8 mouse cellular contexts compared by ENCODE assay signal in the genomic region with DNA sequence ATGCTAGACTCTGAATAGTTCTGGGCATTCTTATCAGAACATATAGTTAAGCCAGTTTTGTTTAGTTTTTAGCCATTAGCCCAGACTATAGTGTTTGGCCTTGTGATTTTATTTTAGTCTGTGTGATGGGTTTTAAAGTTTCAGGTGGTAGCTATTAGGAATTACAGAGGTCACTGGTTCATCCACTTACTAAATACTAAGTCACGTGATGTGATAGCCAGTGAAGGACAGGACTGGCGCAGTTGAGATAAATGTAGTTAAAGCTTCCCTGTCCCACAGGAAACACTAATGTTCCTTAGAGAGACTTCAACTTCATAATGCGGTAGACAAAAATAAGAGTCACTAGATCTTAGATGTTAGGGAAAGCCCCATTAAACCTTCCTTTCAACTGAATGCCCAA. TPM values are rescaled to one million over a fixed set of nuclear protein-coding genes. Genes with fewer than 3 reads are reported as not detected.
A peak's percentile ranks its signal among the peaks of the same experiment; 100 is the strongest.
DNase-seq lines count a peak whose midpoint lies in the region; ATAC-seq and TF ChIP-seq lines count a peak whose summit lies in the region.

No protein-coding gene starts in this region.

- peaks cover 5% of the 10 kb centered on the region; the same call in 1 of the 2 replicates for H3K4me1 ChIP-seq in kidney, postnatal 0 days (replicated peaks; ENCODE audit: insufficient read depth, low read length)
- H3K4me1 ChIP-seq in embryonic facial prominence, embryonic 12.5 days: peaks cover 18% of the 10 kb centered on the region
- H3K4me1 ChIP-seq in intestine, embryonic 16.5 days (ENCODE audit: control insufficient read depth, insufficient read depth, low read length): peaks cover 8% of the 10 kb centered on the region
- peaks cover 35% of the 10 kb centered on the region for H3K4me1 ChIP-seq in neural tube, embryonic 13.5 days (replicated peaks)

- no peaks in the 10 kb centered on the region for H3K27me3 ChIP-seq in kidney, postnatal 0 days (ENCODE audit: insufficient read depth, low read length)
- no peaks in the 10 kb centered on the region for H3K27me3 ChIP-seq in embryonic facial prominence, embryonic 12.5 days
- H3K27me3 ChIP-seq in intestine, embryonic 16.5 days (replicated peaks; ENCODE audit: control insufficient read depth, insufficient read depth, low read length): no peaks in the 10 kb centered on the region
- H3K27me3 ChIP-seq in neural tube, embryonic 13.5 days: no peaks in the 10 kb centered on the region

- H3K27ac ChIP-seq in kidney, postnatal 0 days: no peak overlapping the region
- H3K27ac ChIP-seq in embryonic facial prominence, embryonic 12.5 days: peak overlapping the region; percentile 98; the same call in 1 of the 2 replicates
- peak overlapping the region; percentile 97 for H3K27ac ChIP-seq in intestine, embryonic 16.5 days (ENCODE audit: low read length)
- H3K27ac ChIP-seq in neural tube, embryonic 13.5 days (replicated peaks): no peak overlapping the region

- no peak for TF ChIP-seq CTCF in kidney, postnatal 0 days (IDR thresholded peaks at IDR 0.05; ENCODE audit: low read depth)

- peak overlapping the region; percentile 60 for H3K4me2 ChIP-seq in kidney, postnatal 0 days (ENCODE audit: low read length)
- H3K4me2 ChIP-seq in embryonic facial prominence, embryonic 12.5 days (replicated peaks): peak overlapping the region; percentile 73
- peak overlapping the region; percentile 81 for H3K4me2 ChIP-seq in intestine, embryonic 16.5 days (ENCODE audit: low read depth, low read length)
- H3K4me2 ChIP-seq in neural tube, embryonic 13.5 days: peak overlapping the region; percentile 78

- H3K36me3 ChIP-seq in kidney, postnatal 0 days (ENCODE audit: insufficient read depth, low read length): no peaks in the 10 kb centered on the region
- H3K36me3 ChIP-seq in embryonic facial prominence, embryonic 12.5 days: 0 out of 2 replicates have a peak, but pooled peaks cover 3% of the 10 kb centered on the region
- H3K36me3 ChIP-seq in intestine, embryonic 16.5 days (ENCODE audit: control insufficient read depth, insufficient read depth, low read length): no peaks in the 10 kb centered on the region
- 0 out of 2 replicates have a peak, but pooled peaks cover 6% of the 10 kb centered on the region for H3K36me3 ChIP-seq in neural tube, embryonic 13.5 days

- no peak overlapping the region for H3K9ac ChIP-seq in kidney, postnatal 0 days (ENCODE audit: low read depth, low read length)
- H3K9ac ChIP-seq in embryonic facial prominence, embryonic 12.5 days: peak overlapping the region; percentile 50
- peak overlapping the region; percentile 89 for H3K9ac ChIP-seq in intestine, embryonic 16.5 days (ENCODE audit: low read depth, low read length)
- peak overlapping the region; percentile 65; the same call in 1 of the 2 replicates for H3K9ac ChIP-seq in neural tube, embryonic 13.5 days

- 65% methylated on average over 3 of the region's 3 CpGs for WGBS in kidney, postnatal 0 days
- WGBS in embryonic facial prominence, embryonic 12.5 days: 45% methylated on average over 3 of the region's 3 CpGs
- WGBS in intestine, embryonic 16.5 days: 61% methylated on average over 3 of the region's 3 CpGs
- 79% methylated on average over 3 of the region's 3 CpGs for WGBS in neural tube, embryonic 13.5 days

- H3K9me3 ChIP-seq in kidney, postnatal 0 days (replicated peaks; ENCODE audit: low read length): no peaks in the 10 kb centered on the region
- no peaks in the 10 kb centered on the region for H3K9me3 ChIP-seq in embryonic facial prominence, embryonic 12.5 days
- no peaks in the 10 kb centered on the region for H3K9me3 ChIP-seq in intestine, embryonic 16.5 days (ENCODE audit: control insufficient read depth, low read length)
- H3K9me3 ChIP-seq in neural tube, embryonic 13.5 days: no peaks in the 10 kb centered on the region

- peak overlapping the region; percentile 73; the same call in 1 of the 2 replicates for H3K4me3 ChIP-seq in kidney, postnatal 0 days (replicated peaks; ENCODE audit: low read depth, low read length)
- peak overlapping the region; percentile 65 for H3K4me3 ChIP-seq in embryonic facial prominence, embryonic 12.5 days
- H3K4me3 ChIP-seq in intestine, embryonic 16.5 days (ENCODE audit: low read length): peak overlapping the region; percentile 79
- peak overlapping the region; percentile 73 for H3K4me3 ChIP-seq in neural tube, embryonic 13.5 days

- DNase-seq in kidney, postnatal 0 days (ENCODE audit: low spot score): no peak
- DNase-seq in kidney, postnatal 10 days: no peak
- DNase-seq in left cerebral cortex, adult 18-20 months (ENCODE audit: low spot score in 2 of 2): no peak
- no peak for DNase-seq in lung, adult 18-20 months
- no peak for DNase-seq in gastrocnemius, postnatal 25 days

- ATAC-seq in kidney, postnatal 0 days (replicated peaks; ENCODE audit: low FRiP score, low read depth): no peak
- ATAC-seq in embryonic facial prominence, embryonic 12.5 days (ENCODE audit: insufficient number of reproducible peaks, insufficient read depth, low FRiP score, low TSS enrichment): no peak
- ATAC-seq in intestine, embryonic 16.5 days: no peak
- ATAC-seq in neural tube, embryonic 13.5 days (ENCODE audit: low read depth): no peak

RNA-seq across cellular contexts. Expression of a gene that starts 0.8 kb away (rescaled TPM):
- 10.1 and 12.5 TPM in 2 replicates for polyA plus RNA-seq in kidney, postnatal 0 days (2015; fragmentation: Nextera tagmentation; extraction: Ambion mirVana)
- polyA plus RNA-seq in embryonic facial prominence, embryonic 12.5 days (2016; fragmentation: Nextera tagmentation; extraction: Ambion mirVana): 17.2 TPM in 2 replicates
- 1.0 and 1.4 TPM in 2 replicates for polyA plus RNA-seq in intestine, embryonic 16.5 days (2015; fragmentation: Nextera tagmentation; extraction: Ambion mirVana)
- polyA plus RNA-seq in neural tube, embryonic 13.5 days (2015; fragmentation: Nextera tagmentation; extraction: Ambion mirVana): 11.2 and 12.5 TPM in 2 replicates
- 1 to 10 TPM; 4.2 to 5.3 TPM for total RNA-seq in left cerebral cortex, adult 18-20 months (2021)
- 1 to 10 TPM; 1.2 to 1.3 TPM for total RNA-seq in gastrocnemius, postnatal 25 days (2021)

RNA-seq across cellular contexts. Expression of a gene that starts 1.0 kb away (rescaled TPM):
- polyA plus RNA-seq in kidney, postnatal 0 days (2015; fragmentation: Nextera tagmentation; extraction: Ambion mirVana): 156 and 184 TPM in 2 replicates
- polyA plus RNA-seq in embryonic facial prominence, embryonic 12.5 days (2016; fragmentation: Nextera tagmentation; extraction: Ambion mirVana): 58.9 and 69.0 TPM in 2 replicates
- polyA plus RNA-seq in intestine, embryonic 16.5 days (2015; fragmentation: Nextera tagmentation; extraction: Ambion mirVana): 8.6 and 9.3 TPM in 2 replicates
- polyA plus RNA-seq in neural tube, embryonic 13.5 days (2015; fragmentation: Nextera tagmentation; extraction: Ambion mirVana): 19.8 and 28.1 TPM in 2 replicates
- total RNA-seq in left cerebral cortex, adult 18-20 months (2021): 10 to 100 TPM; 42.7 to 48.0 TPM
- 1 to 10 TPM; 3.1 to 4.7 TPM for total RNA-seq in gastrocnemius, postnatal 25 days (2021)

Comparison
In these comparisons a context has a peak if more than half of its experiments do, and no peak if none do; other contexts are left out.
1. H3K27ac ChIP-seq: peak in embryonic facial prominence, embryonic 12.5 days (single experiment) and intestine, embryonic 16.5 days (single experiment); none in kidney, postnatal 0 days (single experiment) and neural tube, embryonic 13.5 days (single experiment).
2. Peak in every context shown above with its lines, with median percentiles within 50 percentile points of each other: H3K4me2 ChIP-seq and H3K4me3 ChIP-seq.